Mouse (Mus musculus): ENCODE data around the gene Mfge8. TPM values are rescaled to one million over a fixed set of nuclear protein-coding genes. Genes with fewer than 3 reads are reported as not detected.

The Mfge8 gene
- 30.7 and 36.0 TPM in 2 replicates for total RNA-seq (2017)

DNA sequence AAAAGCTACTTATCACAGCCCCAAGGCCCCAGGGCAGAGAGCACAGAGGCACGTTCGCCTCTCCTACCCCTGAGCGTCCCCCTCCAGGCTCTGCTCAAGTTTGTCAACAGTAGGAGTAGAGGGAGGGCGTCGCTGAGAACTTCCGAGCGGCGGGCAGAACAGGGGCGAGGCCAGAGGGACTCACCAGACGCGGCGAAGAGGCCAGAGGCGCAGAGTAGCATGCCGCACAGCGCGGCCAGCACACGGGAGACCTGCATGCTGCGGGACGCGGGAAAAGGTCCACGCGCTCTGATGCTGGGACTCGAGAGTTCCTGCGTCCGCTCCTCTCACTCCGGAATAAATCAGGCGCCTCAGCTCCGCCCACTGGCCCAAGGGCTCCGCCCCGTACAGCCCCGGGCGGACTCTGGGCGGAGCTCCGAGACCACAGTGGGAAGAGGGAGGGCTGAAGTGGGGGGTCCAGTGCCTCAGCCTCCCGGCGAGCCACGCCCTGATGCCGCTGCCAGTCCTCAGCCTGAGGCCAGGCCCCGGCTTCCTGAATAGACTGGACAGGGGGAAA lies at the start of gene Mfge8:
Mfge8 (minus strand) TSS at position 350 of the 556 bp plus-strand sequence.
- ATAC-seq (replicated peaks in 1 of 2; ENCODE audit: insufficient read depth in 1 of 2, low FRiP score in 2 of 2, low TSS enrichment in 1 of 2, low read depth in 1 of 2, poor library complexity in 2 of 2, severe bottlenecking in 2 of 2): peak; percentile 96 to 97

DNA sequence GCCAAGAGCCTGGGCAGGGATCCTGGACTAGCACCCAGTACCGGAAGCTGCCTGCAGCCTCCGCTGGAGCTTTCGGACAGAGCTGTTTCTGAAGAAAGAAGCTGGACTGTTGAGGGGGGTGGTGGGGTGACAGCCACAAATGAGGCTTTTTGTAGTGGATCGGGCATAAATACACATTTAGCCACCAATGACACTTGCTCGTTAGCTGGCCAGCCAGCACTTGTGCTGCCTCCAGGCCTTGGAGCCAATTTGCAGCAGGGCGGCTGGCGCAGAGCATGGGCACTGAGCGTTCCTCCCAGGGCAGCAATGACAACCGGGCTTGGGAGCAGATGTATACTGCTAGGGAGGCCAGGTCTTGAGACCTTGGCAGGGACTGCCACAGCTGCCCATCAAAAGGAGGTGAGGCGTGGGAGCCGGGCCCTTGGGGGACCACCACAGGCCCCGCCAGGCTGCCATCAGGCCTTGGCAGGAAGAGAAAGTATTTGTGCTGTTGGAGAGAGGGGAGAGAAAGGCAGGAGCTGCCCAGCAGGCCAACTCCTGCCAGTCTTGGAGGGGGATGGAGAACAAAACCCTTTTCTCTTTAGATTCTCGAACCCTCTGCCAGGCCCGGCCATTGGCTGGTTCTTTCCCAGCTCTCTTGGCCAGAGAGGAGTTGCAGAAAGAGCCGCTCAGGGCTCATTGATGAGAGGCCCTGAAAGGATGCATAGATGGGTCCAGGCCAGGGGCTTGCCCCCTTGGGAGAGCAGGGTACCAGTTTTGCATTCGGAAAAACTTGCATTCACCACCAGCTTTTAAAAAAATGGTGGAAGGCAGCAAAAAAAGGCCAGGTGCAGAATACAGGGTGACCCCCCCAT lies 45.9 kb upstream of the Mfge8 start:
- no peak for ATAC-seq (replicated peaks in 1 of 2; ENCODE audit: insufficient read depth in 1 of 2, low FRiP score in 2 of 2, low TSS enrichment in 1 of 2, low read depth in 1 of 2, poor library complexity in 2 of 2, severe bottlenecking in 2 of 2)

GRCm38 (mm10) chr7:79193936-79194335 lies 45.1 kb upstream of the Mfge8 start:
- no peak for ATAC-seq (replicated peaks in 1 of 2; ENCODE audit: insufficient read depth in 1 of 2, low FRiP score in 2 of 2, low TSS enrichment in 1 of 2, low read depth in 1 of 2, poor library complexity in 2 of 2, severe bottlenecking in 2 of 2)

- ATAC-seq (replicated peaks in 1 of 2; ENCODE audit: insufficient read depth in 1 of 2, low FRiP score in 2 of 2, low TSS enrichment in 1 of 2, low read depth in 1 of 2, poor library complexity in 2 of 2, severe bottlenecking in 2 of 2): no peak
Measured at GRCm38 (mm10) chr7:79191501-79191900, 42.6 kb upstream of the Mfge8 start.

DNA sequence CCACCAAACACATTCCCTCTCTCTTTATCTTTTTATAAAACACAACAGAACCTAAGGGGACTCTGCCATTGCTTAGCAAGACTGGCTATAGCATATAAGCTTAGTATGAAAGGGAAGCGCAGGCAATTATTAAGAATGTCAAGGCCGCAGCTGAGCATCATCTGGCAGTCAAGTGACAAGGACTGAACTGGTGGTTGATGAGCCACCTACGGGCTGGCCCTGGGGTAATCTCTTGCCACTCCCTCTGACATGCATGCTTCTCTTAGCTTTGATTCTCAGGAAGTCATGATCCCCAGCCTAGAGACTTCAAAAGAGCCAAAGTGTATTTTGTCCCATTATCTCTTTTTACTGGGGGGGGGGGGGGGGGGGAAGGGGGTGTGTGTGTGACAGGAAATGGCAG lies 41.7 kb upstream of the Mfge8 start:
- ATAC-seq (replicated peaks in 1 of 2; ENCODE audit: insufficient read depth in 1 of 2, low FRiP score in 2 of 2, low TSS enrichment in 1 of 2, low read depth in 1 of 2, poor library complexity in 2 of 2, severe bottlenecking in 2 of 2): no peak

DNA sequence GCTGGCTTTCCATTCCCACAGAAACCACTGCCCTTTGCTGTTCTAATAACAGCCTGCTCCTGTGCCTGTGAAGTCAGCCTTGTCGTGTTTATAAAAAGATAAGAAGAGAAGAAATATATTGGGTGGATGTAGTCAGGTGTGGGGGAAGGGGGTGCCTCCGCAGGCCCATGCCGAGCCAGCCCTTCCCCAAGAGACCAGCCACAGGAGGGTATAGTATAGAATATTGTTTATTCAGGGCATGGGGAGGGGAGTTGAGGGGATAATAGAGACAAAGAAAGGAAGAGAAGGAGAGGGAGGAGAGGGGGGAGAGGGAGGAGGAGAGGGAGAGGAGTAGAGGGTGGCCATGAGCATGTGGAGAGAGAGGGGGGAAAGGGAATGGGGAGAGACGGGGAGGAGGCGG lies 40.4 kb upstream of the Mfge8 start:
- no peak for ATAC-seq (replicated peaks in 1 of 2; ENCODE audit: insufficient read depth in 1 of 2, low FRiP score in 2 of 2, low TSS enrichment in 1 of 2, low read depth in 1 of 2, poor library complexity in 2 of 2, severe bottlenecking in 2 of 2)

DNA sequence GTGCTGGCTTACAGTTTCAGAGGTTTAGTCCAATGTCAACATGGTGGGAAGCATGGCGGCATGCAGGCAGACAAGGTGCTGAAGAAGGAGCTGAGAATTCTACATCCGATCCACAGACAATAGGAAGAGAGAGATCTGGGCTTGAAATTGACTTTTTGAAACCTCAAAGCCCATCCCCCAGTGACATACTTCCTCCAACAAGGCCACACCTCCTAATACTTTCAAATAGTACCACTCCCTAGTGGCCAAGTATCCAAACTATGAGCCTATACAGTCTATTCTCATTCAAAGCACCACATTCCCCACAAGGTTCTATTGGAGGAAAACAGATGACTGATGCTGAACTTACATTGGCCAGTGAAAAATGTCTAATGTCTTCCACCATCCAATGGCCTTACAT lies 38.7 kb upstream of the Mfge8 start:
- ATAC-seq (replicated peaks in 1 of 2; ENCODE audit: insufficient read depth in 1 of 2, low FRiP score in 2 of 2, low TSS enrichment in 1 of 2, low read depth in 1 of 2, poor library complexity in 2 of 2, severe bottlenecking in 2 of 2): no peak

GRCm38 (mm10) chr7:79183417-79183816 lies 34.6 kb upstream of the Mfge8 start:
- ATAC-seq (replicated peaks in 1 of 2; ENCODE audit: insufficient read depth in 1 of 2, low FRiP score in 2 of 2, low TSS enrichment in 1 of 2, low read depth in 1 of 2, poor library complexity in 2 of 2, severe bottlenecking in 2 of 2): no peak

DNA sequence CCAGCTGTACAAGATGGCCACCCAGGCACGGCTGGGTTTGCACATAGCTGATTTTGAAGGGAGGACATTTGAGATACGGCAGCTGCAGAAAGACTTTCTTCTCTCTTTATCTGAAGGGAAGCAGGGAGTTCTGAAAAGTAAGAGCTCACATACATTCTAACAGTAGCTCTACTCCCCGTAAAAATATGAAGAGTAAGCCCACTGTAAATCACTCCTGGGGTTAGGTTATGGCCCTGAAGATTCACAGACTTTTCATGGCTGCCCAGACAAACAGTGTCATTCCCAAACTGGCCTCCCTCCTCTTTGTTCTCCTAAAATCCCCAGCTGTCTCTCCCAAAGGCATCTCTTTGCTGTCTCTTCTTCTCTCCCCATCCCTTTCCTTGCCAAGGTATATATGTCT lies 24.9 kb upstream of the Mfge8 start:
- ATAC-seq (replicated peaks in 1 of 2; ENCODE audit: insufficient read depth in 1 of 2, low FRiP score in 2 of 2, low TSS enrichment in 1 of 2, low read depth in 1 of 2, poor library complexity in 2 of 2, severe bottlenecking in 2 of 2): no peak

DNA sequence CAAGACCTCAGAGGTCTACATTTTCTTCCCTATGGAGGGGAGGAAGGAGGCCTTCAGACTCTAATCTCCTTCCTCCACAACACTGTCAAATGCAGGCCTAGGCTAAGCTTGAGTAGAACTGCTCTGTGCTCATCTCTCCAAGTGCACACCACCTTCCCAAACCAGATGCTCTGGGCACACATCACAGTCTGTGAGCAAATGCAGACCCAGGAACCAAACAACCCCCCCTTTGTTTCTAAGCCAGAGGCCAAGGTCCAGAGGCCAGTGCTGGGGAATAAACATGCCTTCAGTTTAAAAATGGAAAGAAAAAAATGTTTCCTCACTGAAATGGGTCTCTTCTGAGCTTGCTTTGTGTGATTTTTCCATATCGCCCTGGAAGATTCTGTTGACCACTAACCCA lies 22.9 kb upstream of the Mfge8 start:
- ATAC-seq (replicated peaks in 1 of 2; ENCODE audit: insufficient read depth in 1 of 2, low FRiP score in 2 of 2, low TSS enrichment in 1 of 2, low read depth in 1 of 2, poor library complexity in 2 of 2, severe bottlenecking in 2 of 2): no peak

DNA sequence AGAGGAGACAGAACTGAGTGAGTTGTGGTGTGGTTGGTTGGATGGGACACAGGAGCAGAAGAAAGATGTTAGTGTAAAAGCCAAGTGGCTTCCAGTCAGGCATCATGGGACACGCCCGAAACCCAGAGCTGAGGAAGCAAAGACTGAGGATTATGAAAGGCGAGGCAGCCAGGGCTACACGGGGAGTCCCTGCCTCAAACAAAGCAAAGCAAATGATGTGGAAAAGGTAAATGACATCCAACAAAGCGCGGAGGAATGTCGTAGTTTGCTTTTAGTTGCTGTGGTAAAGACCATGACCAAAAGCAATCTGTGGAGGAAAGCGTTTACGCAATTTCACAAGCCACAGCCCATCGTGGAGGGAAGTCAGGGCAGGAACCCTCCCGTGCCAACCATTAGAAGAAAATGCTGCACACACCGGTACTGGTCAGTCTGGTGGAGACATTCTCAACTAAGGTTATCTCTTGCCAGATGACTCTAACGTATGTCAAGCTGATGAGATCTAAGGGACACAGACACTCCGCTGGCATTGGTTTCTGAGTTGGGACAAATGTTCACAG lies 18.2 kb upstream of the Mfge8 start:
- ATAC-seq (replicated peaks in 1 of 2; ENCODE audit: insufficient read depth in 1 of 2, low FRiP score in 2 of 2, low TSS enrichment in 1 of 2, low read depth in 1 of 2, poor library complexity in 2 of 2, severe bottlenecking in 2 of 2): no peak

DNA sequence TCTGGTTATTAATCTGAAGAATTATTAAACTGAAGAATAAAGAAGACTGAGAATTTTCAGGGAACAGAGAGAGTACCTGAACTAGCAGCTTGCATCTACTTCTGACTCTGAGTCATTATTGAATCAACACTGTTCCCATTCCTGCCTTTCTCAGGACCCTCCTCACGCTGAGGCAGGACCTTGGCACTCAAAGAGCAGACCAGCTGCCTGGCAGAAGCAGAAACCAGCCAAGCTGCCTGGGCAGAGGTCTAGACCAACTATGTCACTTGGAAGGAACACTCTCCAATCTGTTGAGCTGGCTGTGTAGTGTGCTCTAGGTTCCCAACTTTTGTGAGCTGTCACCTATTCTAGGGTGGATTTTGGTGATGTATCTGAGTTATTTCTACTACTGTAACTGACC lies 10.5 kb upstream of the Mfge8 start:
- no peak for ATAC-seq (replicated peaks in 1 of 2; ENCODE audit: insufficient read depth in 1 of 2, low FRiP score in 2 of 2, low TSS enrichment in 1 of 2, low read depth in 1 of 2, poor library complexity in 2 of 2, severe bottlenecking in 2 of 2)

DNA sequence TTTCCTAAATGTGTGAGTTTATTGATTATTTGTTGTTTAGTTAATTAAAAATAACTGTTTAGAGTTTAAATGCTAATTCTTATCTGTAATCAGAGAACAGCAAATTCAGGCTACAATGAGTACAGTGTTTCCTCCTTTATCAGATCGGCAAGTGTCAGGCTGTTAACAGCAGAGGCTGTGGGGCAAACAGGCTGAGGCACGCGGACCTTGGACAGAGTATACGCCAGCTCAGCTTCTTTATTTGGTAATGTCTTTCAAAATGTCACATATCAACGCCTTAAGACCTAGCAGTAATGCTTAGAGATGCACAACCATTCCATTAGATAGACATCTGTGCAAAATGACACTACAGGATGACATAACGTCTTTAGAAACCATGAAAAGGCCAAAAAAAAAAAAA lies 662 bp upstream of the Mfge8 start:
- ATAC-seq (replicated peaks in 1 of 2; ENCODE audit: insufficient read depth in 1 of 2, low FRiP score in 2 of 2, low TSS enrichment in 1 of 2, low read depth in 1 of 2, poor library complexity in 2 of 2, severe bottlenecking in 2 of 2): no peak

DNA sequence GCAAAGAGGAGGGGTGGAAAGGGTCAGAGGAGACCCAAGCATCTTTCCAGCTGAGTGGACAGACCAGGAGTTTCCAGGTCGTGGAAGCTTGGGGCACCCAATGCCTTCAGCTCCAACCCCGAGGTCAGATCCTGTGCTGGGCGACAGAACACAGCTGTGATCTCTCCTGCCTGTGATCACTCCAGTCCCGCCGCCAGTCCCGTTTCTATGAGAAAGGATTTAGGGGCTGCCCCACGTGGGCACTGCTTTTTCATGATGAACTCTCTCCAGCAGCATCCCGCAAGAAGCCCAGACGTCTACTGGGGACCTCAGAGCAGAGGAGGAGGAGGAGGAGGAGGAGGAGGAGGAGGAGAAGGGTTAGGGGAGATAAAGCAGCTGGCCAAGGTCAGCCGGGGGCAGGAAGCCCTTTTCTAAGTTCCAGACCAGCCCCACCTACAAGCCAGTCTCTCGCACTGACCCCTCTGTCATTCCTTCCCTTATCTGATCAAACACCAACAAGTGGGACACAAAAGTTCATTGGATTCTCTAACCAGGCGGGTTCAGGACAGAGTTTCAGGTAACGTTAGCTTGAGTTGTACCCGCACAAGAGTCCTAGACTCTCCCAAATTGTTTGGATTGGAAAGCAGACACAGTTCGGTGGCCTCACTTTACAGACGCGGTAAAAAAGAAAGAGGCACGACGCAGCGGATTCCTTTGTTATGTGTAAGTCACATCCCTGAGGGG lies 768 bp downstream of the Mfge8 start:
- no peak for ATAC-seq (replicated peaks in 1 of 2; ENCODE audit: insufficient read depth in 1 of 2, low FRiP score in 2 of 2, low TSS enrichment in 1 of 2, low read depth in 1 of 2, poor library complexity in 2 of 2, severe bottlenecking in 2 of 2)

- ATAC-seq (replicated peaks in 1 of 2; ENCODE audit: insufficient read depth in 1 of 2, low FRiP score in 2 of 2, low TSS enrichment in 1 of 2, low read depth in 1 of 2, poor library complexity in 2 of 2, severe bottlenecking in 2 of 2): no peak
Measured at GRCm38 (mm10) chr7:79147011-79147837, 1.6 kb downstream of the Mfge8 start.

- ATAC-seq (replicated peaks in 1 of 2; ENCODE audit: insufficient read depth in 1 of 2, low FRiP score in 2 of 2, low TSS enrichment in 1 of 2, low read depth in 1 of 2, poor library complexity in 2 of 2, severe bottlenecking in 2 of 2): peak; percentile 57 to 76; a peak in 3 of 4 replicates
Measured at GRCm38 (mm10) chr7:79140897-79141296, 8.0 kb downstream of the Mfge8 start.

DNA sequence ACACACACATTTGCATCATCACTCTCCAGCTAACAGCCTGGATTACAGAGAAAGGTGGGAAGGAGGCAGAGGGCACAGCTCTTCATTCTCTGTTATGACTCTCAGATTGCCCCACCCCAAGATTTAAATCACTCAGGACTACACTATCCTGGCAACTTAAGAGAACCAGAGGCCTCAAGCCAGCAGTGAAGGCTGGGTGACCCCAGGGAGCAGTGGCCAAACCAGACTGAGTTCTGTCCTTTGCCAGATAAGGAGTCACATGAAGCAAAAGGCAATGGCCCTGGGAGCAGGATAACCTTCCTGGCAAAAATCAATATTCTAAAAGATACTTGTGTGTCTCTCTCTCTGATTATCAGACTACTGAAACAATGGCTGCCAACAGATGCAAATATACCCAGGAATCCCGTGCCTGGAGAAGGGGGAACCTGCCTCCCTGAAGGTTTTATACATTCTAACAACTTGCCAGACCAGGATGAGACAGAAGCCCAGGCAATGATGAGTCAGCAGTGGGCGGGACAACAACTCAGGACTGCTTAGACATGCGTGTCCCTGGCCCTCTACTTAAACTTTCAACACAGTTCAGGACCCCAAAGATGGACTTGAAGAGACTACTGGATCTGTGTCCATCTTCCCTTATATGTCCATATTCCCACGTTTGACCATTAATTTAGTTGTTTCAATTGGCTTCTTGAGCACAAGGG lies 8.8 kb downstream of the Mfge8 start:
- ATAC-seq (replicated peaks in 1 of 2; ENCODE audit: insufficient read depth in 1 of 2, low FRiP score in 2 of 2, low TSS enrichment in 1 of 2, low read depth in 1 of 2, poor library complexity in 2 of 2, severe bottlenecking in 2 of 2): no peak

All from hematopoietic stem cell, adult 5-6 weeks (primary cell).